Mouse (Mus musculus): Measurements from ENCODE around the gene Cox20. TPM values are rescaled to one million over a fixed set of nuclear protein-coding genes. Genes with fewer than 3 reads are reported as not detected.
"Not testable (repeated sequence)": the region's sequence is repeated elsewhere in the genome, so short reads cannot be mapped to it uniquely, and the experiment has no call there.

Cox20 gene
- 10 to 100 TPM; 30.1 to 32.9 TPM for total RNA-seq (2021)
- long read RNA-seq, experiment 1, transcript Cox20-201 (4 exons, 471 nt): major isoform, 92 of 99 reads
- long read RNA-seq, experiment 1, partial matches to known transcripts: 0 of 99 reads
- long read RNA-seq, experiment 1, other reads (novel, unspliced or antisense): 6 of 99 reads
- long read RNA-seq, experiment 2, transcript Cox20-201 (4 exons, 471 nt): major isoform, 52 of 56 reads
- long read RNA-seq, experiment 2, partial matches to known transcripts: 2 of 56 reads
- long read RNA-seq, experiment 2, other reads (novel, unspliced or antisense): 2 of 56 reads

- DNase-seq: peak; percentile 96
Observed at GRCm38 (mm10) chr1:178318389-178319184, at the start of gene Cox20. TSS of gene Cox20 (plus strand) at chr1:178319130.

- DNase-seq: no peak
Observed at GRCm38 (mm10) chr1:178270635-178271034, 48.3 kb upstream of the Cox20 start.

- DNase-seq: no peak
Observed at GRCm38 (mm10) chr1:178275174-178275730, 43.7 kb upstream of the Cox20 start.

- DNase-seq: no peak
Observed at GRCm38 (mm10) chr1:178275738-178276053, 43.2 kb upstream of the Cox20 start.

GRCm38 (mm10) chr1:178276054-178276911 is 42.6 kb upstream of the Cox20 start:
- peak; percentile 29 for DNase-seq

- DNase-seq: not testable (repeated sequence)
Observed at GRCm38 (mm10) chr1:178283314-178283713, 35.6 kb upstream of the Cox20 start.

- no peak for DNase-seq
Observed at GRCm38 (mm10) chr1:178283946-178284720, 34.8 kb upstream of the Cox20 start.

- no peak for DNase-seq
Observed at GRCm38 (mm10) chr1:178287601-178288176, 31.2 kb upstream of the Cox20 start.

GRCm38 (mm10) chr1:178291716-178292115 is 27.2 kb upstream of the Cox20 start:
- DNase-seq: no peak

GRCm38 (mm10) chr1:178294051-178294450 is 24.9 kb upstream of the Cox20 start:
- no peak for DNase-seq

GRCm38 (mm10) chr1:178301261-178301660 is 17.7 kb upstream of the Cox20 start:
- DNase-seq: not testable (repeated sequence)

GRCm38 (mm10) chr1:178303425-178303824 is 15.5 kb upstream of the Cox20 start:
- peak; percentile 18 for DNase-seq

- DNase-seq: no peak
Observed at GRCm38 (mm10) chr1:178309487-178309886, 9.4 kb upstream of the Cox20 start.

GRCm38 (mm10) chr1:178310128-178310527 is 8.8 kb upstream of the Cox20 start:
- no peak for DNase-seq

GRCm38 (mm10) chr1:178313039-178313597 is 5.8 kb upstream of the Cox20 start:
- DNase-seq: no peak

GRCm38 (mm10) chr1:178314236-178314635 is 4.7 kb upstream of the Cox20 start:
- DNase-seq: no peak

- DNase-seq: no peak
Observed at GRCm38 (mm10) chr1:178317275-178318001, 1.5 kb upstream of the Cox20 start.

- DNase-seq: no peak
Observed at GRCm38 (mm10) chr1:178318002-178318388, 935 bp upstream of the Cox20 start.

GRCm38 (mm10) chr1:178319295-178320037 is 536 bp downstream of the Cox20 start:
- no peak for DNase-seq
